Mouse (Mus musculus): ENCODE measurements around the gene Zfp426. TPM values are rescaled to one million over a fixed set of nuclear protein-coding genes. Genes with fewer than 3 reads are reported as not detected.
A peak's percentile ranks its signal among the peaks of the same experiment; 100 is the strongest.

Zfp426 gene
- polyA plus RNA-seq, 1 experiment = 7.7 TPM

GRCm38 (mm10) chr9:20466761-20467442 lies 25.6 kb downstream of the Zfp426 start:
- peak; percentile 72 for DNase-seq
- H3K27ac ChIP-seq (ENCODE audit: control insufficient read depth, insufficient read depth, low read length) = no peak overlapping the region
- H3K36me3 ChIP-seq (ENCODE audit: control insufficient read depth, insufficient read depth, low read length) = peaks cover 29% of the 10 kb centered on the region
- no peaks in the 10 kb centered on the region for H3K27me3 ChIP-seq (ENCODE audit: control insufficient read depth, insufficient read depth, low read length)
- H3K4me1 ChIP-seq (replicated peaks; ENCODE audit: control insufficient read depth, insufficient read depth, low read length) = no peaks in the 10 kb centered on the region
- WGBS = 57% methylated on average over 7 of the region's 7 CpGs
- no peak for TF ChIP-seq POLR2A (IDR thresholded peaks at IDR 0.05; ENCODE audit: control insufficient read depth, extremely low read depth, insufficient read depth, low read length, poor library complexity)
- TF ChIP-seq CTCF (IDR thresholded peaks at IDR 0.05; ENCODE audit: borderline replicate concordance, control insufficient read depth, extremely low read depth, insufficient read depth, low read length, poor library complexity) = no peak
- H3K4me3 ChIP-seq (ENCODE audit: control insufficient read depth, insufficient read depth, low read length) = no peak overlapping the region

GRCm38 (mm10) chr9:20459377-20460317 lies 32.9 kb downstream of the Zfp426 start, which contains the start of gene Zfp26:
Gene Zfp26 (minus strand): TSS chr9:20460162.
- Histone ChIP-seq H3K27ac (ENCODE audit: control insufficient read depth, insufficient read depth, low read length) (peak within 1 kb of the TSS; percentile 80), H3K27me3 (ENCODE audit: control insufficient read depth, insufficient read depth, low read length) (no peaks in the 10 kb centered on the region), H3K4me3 (ENCODE audit: control insufficient read depth, insufficient read depth, low read length) (peak within 1 kb of the TSS; percentile 89), H3K4me1 (replicated peaks; ENCODE audit: control insufficient read depth, insufficient read depth, low read length) (peaks cover 2% of the 10 kb centered on the region; the same call in 1 of the 2 replicates), H3K36me3 (ENCODE audit: control insufficient read depth, insufficient read depth, low read length) (peaks cover 8% of the 10 kb centered on the region)
- under 1% methylated on average over 48 of the region's 48 CpGs for WGBS
- TF ChIP-seq POLR2A (IDR thresholded peaks at IDR 0.05; ENCODE audit: control insufficient read depth, extremely low read depth, insufficient read depth, low read length, poor library complexity) (peak; percentile 34; the same call in 1 of the 2 replicates), CTCF (IDR thresholded peaks at IDR 0.05; ENCODE audit: borderline replicate concordance, control insufficient read depth, extremely low read depth, insufficient read depth, low read length, poor library complexity) (no peak)
- DNase-seq = peak; percentile 75

GRCm38 (mm10) chr9:20453647-20454046 lies 38.9 kb downstream of the Zfp426 start:
- no peak for TF ChIP-seq POLR2A (IDR thresholded peaks at IDR 0.05; ENCODE audit: control insufficient read depth, extremely low read depth, insufficient read depth, low read length, poor library complexity)
- no peak for TF ChIP-seq CTCF (IDR thresholded peaks at IDR 0.05; ENCODE audit: borderline replicate concordance, control insufficient read depth, extremely low read depth, insufficient read depth, low read length, poor library complexity)
- DNase-seq = no peak
- H3K36me3 ChIP-seq (ENCODE audit: control insufficient read depth, insufficient read depth, low read length) = peaks cover 11% of the 10 kb centered on the region
- H3K27ac ChIP-seq (ENCODE audit: control insufficient read depth, insufficient read depth, low read length) = no peak overlapping the region
- WGBS = 95% methylated on average over 4 of the region's 4 CpGs
- no peak overlapping the region for H3K4me3 ChIP-seq (ENCODE audit: control insufficient read depth, insufficient read depth, low read length)
- H3K4me1 ChIP-seq (replicated peaks; ENCODE audit: control insufficient read depth, insufficient read depth, low read length) = no peaks in the 10 kb centered on the region
- no peaks in the 10 kb centered on the region for H3K27me3 ChIP-seq (ENCODE audit: control insufficient read depth, insufficient read depth, low read length)

GRCm38 (mm10) chr9:20451493-20451892 lies 41.1 kb downstream of the Zfp426 start:
- WGBS = 86% methylated on average over 1 of the region's 1 CpGs
- DNase-seq = no peak
- Histone ChIP-seq H3K36me3 (ENCODE audit: control insufficient read depth, insufficient read depth, low read length) (peaks cover 14% of the 10 kb centered on the region), H3K27me3 (ENCODE audit: control insufficient read depth, insufficient read depth, low read length) (no peaks in the 10 kb centered on the region), H3K4me1 (replicated peaks; ENCODE audit: control insufficient read depth, insufficient read depth, low read length) (no peaks in the 10 kb centered on the region), H3K4me3 (ENCODE audit: control insufficient read depth, insufficient read depth, low read length) (no peak overlapping the region), H3K27ac (ENCODE audit: control insufficient read depth, insufficient read depth, low read length) (no peak overlapping the region)
- no peak for TF ChIP-seq POLR2A (IDR thresholded peaks at IDR 0.05; ENCODE audit: control insufficient read depth, extremely low read depth, insufficient read depth, low read length, poor library complexity)
- no peak for TF ChIP-seq CTCF (IDR thresholded peaks at IDR 0.05; ENCODE audit: borderline replicate concordance, control insufficient read depth, extremely low read depth, insufficient read depth, low read length, poor library complexity)

- TF ChIP-seq POLR2A (IDR thresholded peaks at IDR 0.05; ENCODE audit: control insufficient read depth, extremely low read depth, insufficient read depth, low read length, poor library complexity) = no peak
- TF ChIP-seq CTCF (IDR thresholded peaks at IDR 0.05; ENCODE audit: borderline replicate concordance, control insufficient read depth, extremely low read depth, insufficient read depth, low read length, poor library complexity) = no peak
- no peak for DNase-seq
- Histone ChIP-seq H3K27me3 (ENCODE audit: control insufficient read depth, insufficient read depth, low read length) (no peaks in the 10 kb centered on the region), H3K4me1 (replicated peaks; ENCODE audit: control insufficient read depth, insufficient read depth, low read length) (no peaks in the 10 kb centered on the region), H3K36me3 (ENCODE audit: control insufficient read depth, insufficient read depth, low read length) (peaks cover 76% of the 10 kb centered on the region), H3K4me3 (ENCODE audit: control insufficient read depth, insufficient read depth, low read length) (no peak overlapping the region), H3K27ac (ENCODE audit: control insufficient read depth, insufficient read depth, low read length) (no peak overlapping the region)
- WGBS = 99% methylated on average over 4 of the region's 4 CpGs
Measured at GRCm38 (mm10) chr9:20443183-20443783, 49.3 kb downstream of the Zfp426 start.

GRCm38 (mm10) chr9:20430004-20430403 lies 62.5 kb downstream of the Zfp426 start:
- H3K4me1 ChIP-seq (replicated peaks; ENCODE audit: control insufficient read depth, insufficient read depth, low read length) = no peaks in the 10 kb centered on the region
- no peak overlapping the region for H3K4me3 ChIP-seq (ENCODE audit: control insufficient read depth, insufficient read depth, low read length)
- H3K36me3 ChIP-seq (ENCODE audit: control insufficient read depth, insufficient read depth, low read length) = no peaks in the 10 kb centered on the region
- TF ChIP-seq CTCF (IDR thresholded peaks at IDR 0.05; ENCODE audit: borderline replicate concordance, control insufficient read depth, extremely low read depth, insufficient read depth, low read length, poor library complexity) (no peak), POLR2A (IDR thresholded peaks at IDR 0.05; ENCODE audit: control insufficient read depth, extremely low read depth, insufficient read depth, low read length, poor library complexity) (no peak)
- DNase-seq = no peak
- no peaks in the 10 kb centered on the region for H3K27me3 ChIP-seq (ENCODE audit: control insufficient read depth, insufficient read depth, low read length)
- no peak overlapping the region for H3K27ac ChIP-seq (ENCODE audit: control insufficient read depth, insufficient read depth, low read length)
- WGBS = 91% methylated on average over 3 of the region's 3 CpGs

Other genes starting within 250 kb of the Zfp426 start
- gene Olfr39, start 210.4 kb downstream of the Zfp426 start, polyA plus RNA-seq (2012; rRNA removed) = not detected in 2 replicates
- not detected in 2 replicates for gene Olfr873, start 194.2 kb downstream of the Zfp426 start, polyA plus RNA-seq (2012; rRNA removed)
- not detected in 2 replicates for gene Olfr18, start 156.7 kb downstream of the Zfp426 start, polyA plus RNA-seq (2012; rRNA removed)
- 3.6 and 5.4 TPM in 2 replicates for gene Zfp560, start 107.6 kb downstream of the Zfp426 start, polyA plus RNA-seq (2012; rRNA removed)
- gene Zfp26, start 32.6 kb downstream of the Zfp426 start, polyA plus RNA-seq (2012; rRNA removed) = 5.2 and 5.6 TPM in 2 replicates
- 11.4 and 12.1 TPM in 2 replicates for gene Zfp266, start 28.7 kb upstream of the Zfp426 start, polyA plus RNA-seq (2012; rRNA removed)
- 7.5 and 8.2 TPM in 2 replicates for gene Zfp846, start 88.5 kb upstream of the Zfp426 start, polyA plus RNA-seq (2012; rRNA removed)
- 189 and 207 TPM in 2 replicates for gene Ubl5, start 150.1 kb upstream of the Zfp426 start, polyA plus RNA-seq (2012; rRNA removed)
- 560 and 583 TPM in 2 replicates for gene Fbxl12, start 152.0 kb upstream of the Zfp426 start, polyA plus RNA-seq (2012; rRNA removed)
- 36.8 and 37.2 TPM in 2 replicates for gene Pin1, start 159.3 kb upstream of the Zfp426 start, polyA plus RNA-seq (2012; rRNA removed)